Mouse (Mus musculus) adrenal gland, adult 8-10 months (tissue): Measurements from ENCODE around the gene Fibcd1. TPM values are rescaled to one million over a fixed set of nuclear protein-coding genes. Genes with fewer than 3 reads are reported as not detected.

ENCODE experiments used
- DNase-seq: peaks from one replicate; pipeline ENCODE4 v3.0.0; 2022
- total RNA-seq, 4 experiments: library from RNA; stranded (reverse); gene quantifications; 2 replicates each; pipeline ENCODE4 v1.2.4; 2022

Fibcd1 gene
- total RNA-seq, 4 experiments from 2014 or later: 0.09 to 0.13 (median 0.11) TPM

- no peak for DNase-seq
Observed at GRCm38 (mm10) chr2:31810444-31810843, 35.4 kb downstream of the Fibcd1 start, which contains the start of gene Qrfp. Qrfp (minus strand) TSS chr2:31810580.

- no peak for DNase-seq
Observed at GRCm38 (mm10) chr2:31809358-31809740, 36.5 kb downstream of the Fibcd1 start.

GRCm38 (mm10) chr2:31808410-31809357 lies 37.1 kb downstream of the Fibcd1 start:
- DNase-seq: no peak

GRCm38 (mm10) chr2:31806639-31807382 lies 39.0 kb downstream of the Fibcd1 start:
- DNase-seq: no peak

- DNase-seq: no peak
Observed at GRCm38 (mm10) chr2:31803480-31803879, 42.3 kb downstream of the Fibcd1 start.

GRCm38 (mm10) chr2:31802811-31803210 lies 43.0 kb downstream of the Fibcd1 start:
- DNase-seq: no peak

GRCm38 (mm10) chr2:31801416-31801815 lies 44.4 kb downstream of the Fibcd1 start:
- DNase-seq: no peak

- DNase-seq: no peak
Observed at GRCm38 (mm10) chr2:31796943-31797342, 48.9 kb downstream of the Fibcd1 start.

- DNase-seq: no peak
Observed at GRCm38 (mm10) chr2:31792611-31793010, 53.2 kb downstream of the Fibcd1 start.

GRCm38 (mm10) chr2:31791260-31791659 lies 54.5 kb downstream of the Fibcd1 start:
- no peak for DNase-seq

GRCm38 (mm10) chr2:31790728-31791251 lies 55.0 kb downstream of the Fibcd1 start:
- DNase-seq: no peak

- no peak for DNase-seq
Observed at GRCm38 (mm10) chr2:31789215-31789614, 56.6 kb downstream of the Fibcd1 start.

GRCm38 (mm10) chr2:31788227-31788626 lies 57.6 kb downstream of the Fibcd1 start:
- DNase-seq: no peak

GRCm38 (mm10) chr2:31787029-31787428 lies 58.8 kb downstream of the Fibcd1 start:
- no peak for DNase-seq

GRCm38 (mm10) chr2:31785074-31785473 lies 60.7 kb downstream of the Fibcd1 start:
- DNase-seq: peak; percentile 70

GRCm38 (mm10) chr2:31782958-31783602 lies 62.7 kb downstream of the Fibcd1 start:
- DNase-seq: no peak

- no peak for DNase-seq
Observed at GRCm38 (mm10) chr2:31779258-31779657, 66.5 kb downstream of the Fibcd1 start.

GRCm38 (mm10) chr2:31776479-31776878 lies 69.3 kb downstream of the Fibcd1 start:
- no peak for DNase-seq

- peak; percentile 83 for DNase-seq
Observed at GRCm38 (mm10) chr2:31770781-31771441, 74.9 kb downstream of the Fibcd1 start.

- DNase-seq: peak; percentile 73
Observed at GRCm38 (mm10) chr2:31769631-31770111, 76.1 kb downstream of the Fibcd1 start.

GRCm38 (mm10) chr2:31769115-31769514 lies 76.7 kb downstream of the Fibcd1 start:
- no peak for DNase-seq

GRCm38 (mm10) chr2:31767815-31768214 lies 78.0 kb downstream of the Fibcd1 start:
- no peak for DNase-seq
